Mouse (Mus musculus) heart, postnatal 0 days (tissue): ENCODE results near the gene Rab36. TPM values are rescaled to one million over a fixed set of nuclear protein-coding genes. Genes with fewer than 3 reads are reported as not detected.

Experiments used
- ATAC-seq: fragments of 200-750 bp; cut with Nextera tagmentation; 2 replicates; pipeline ENCODE4 v1.8.0; 2017; ENCODE audit warnings: low read depth, moderate number of reproducible peaks, moderate library complexity; ENCODE audit not compliant: insufficient read depth
- DNase-seq: peaks from one replicate; pipeline ENCODE4 v3.0.0-alpha.2; 2016; ENCODE audit warnings: low spot score
- H3K27ac ChIP-seq: fragments of 300-500 bp; sonication (generic); 2 replicates; pipeline ENCODE4 v1.5.1; 2014; ENCODE audit warnings: low read depth, mild to moderate bottlenecking
- H3K27me3 ChIP-seq: fragments of 300-500 bp; sonication (generic); 2 replicates; pipeline ENCODE4 v1.6.1; 2014; ENCODE audit warnings: low read length, mixed read lengths; ENCODE audit not compliant: control insufficient read depth, insufficient read depth
- H3K36me3 ChIP-seq: fragments of 300-500 bp; sonication (generic); replicated peaks from 2 replicates; pipeline ENCODE4 v1.6.1; 2014; ENCODE audit warnings: low read length, mixed read lengths; ENCODE audit not compliant: control insufficient read depth, insufficient read depth
- H3K4me1 ChIP-seq: fragments of 300-500 bp; sonication (generic); 2 replicates; pipeline ENCODE4 v1.6.1; 2014; ENCODE audit warnings: antibody characterized with exemption; ENCODE audit not compliant: control insufficient read depth, insufficient read depth
- H3K4me2 ChIP-seq: fragments of 300-500 bp; sonication (generic); 2 replicates; pipeline ENCODE4 v1.6.1; 2014; ENCODE audit warnings: low read depth, mild to moderate bottlenecking, low read length, moderate library complexity
- H3K4me3 ChIP-seq: fragments of 300-500 bp; sonication (generic); 2 replicates; pipeline ENCODE4 v1.5.1; 2014; ENCODE audit warnings: low read depth, low read length
- H3K9ac ChIP-seq: fragments of 300-500 bp; sonication (generic); replicated peaks from 2 replicates; pipeline ENCODE4 v1.6.1; 2014; ENCODE audit warnings: low read depth, low read length, mixed read lengths
- H3K9me3 ChIP-seq: fragments of 300-500 bp; sonication (generic); replicated peaks from 2 replicates; pipeline ENCODE4 v1.6.1; 2016; ENCODE audit warnings: low read length; ENCODE audit not compliant: control insufficient read depth
- CTCF ChIP-seq: IDR thresholded peaks from 2 replicates; pipeline ENCODE4 v1.5.1; 2016; ENCODE audit warnings: antibody characterized with exemption, control low read depth, low read depth
- EP300 ChIP-seq: IDR thresholded peaks from 2 replicates; pipeline ENCODE4 v1.6.1; 2016; ENCODE audit warnings: antibody characterized with exemption, low read depth
- WGBS: fragments of 180-500 bp; shearing (Covaris S2); extraction: QIAGEN DNeasy Blood & Tissue Kit; methylation state at CpG from one replicate; pipeline ENCODE4 v1.1.7; 2014; 5-methylcytosine and 5-hydroxymethylcytosine counted together
- polyA plus RNA-seq: library from polyadenylated mRNA; unstranded; fragments of >200 nt; fragmentation: Nextera tagmentation; extraction: Ambion mirVana; gene quantifications from 2 replicates; pipeline ENCODE4 v1.2.1, GENCODE M21; 2015
- total RNA-seq: library from RNA; depleted of rRNA; stranded (reverse); fragments of >200 nt; gene quantifications from 2 replicates; pipeline ENCODE4 v1.2.3, GENCODE M21; 2014; ENCODE audit warnings: low replicate concordance

The Rab36 gene
- total and polyA plus RNA-seq, 2 experiments from 2014 or later = 1.4 to 1.5 TPM

DNA sequence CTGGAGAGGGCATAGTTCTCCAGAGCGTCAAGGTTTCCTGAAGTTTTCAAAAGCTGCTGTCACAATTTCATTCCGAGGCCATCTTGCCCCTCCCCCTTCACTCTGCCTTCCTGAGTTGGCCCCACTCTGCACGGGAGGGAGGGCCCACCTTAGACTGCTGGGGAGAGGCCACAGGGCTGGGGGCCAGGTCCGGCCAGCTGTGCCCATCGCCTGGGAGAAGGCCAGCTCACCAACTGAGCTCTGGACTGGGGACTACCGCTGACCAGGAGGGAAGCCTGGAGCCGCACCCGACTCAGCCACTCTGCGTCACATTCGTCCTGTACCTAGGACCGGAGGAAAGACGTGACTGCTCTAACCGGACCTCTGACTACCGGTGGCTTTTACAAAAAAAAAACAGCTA, 21.4 kb upstream of the Rab36 start:
- H3K4me1 ChIP-seq = no peaks in the 10 kb centered on the region
- no peak overlapping the region for H3K27ac ChIP-seq
- ATAC-seq (no peak), DNase-seq (no peak)
- H3K9ac ChIP-seq = no peak overlapping the region
- peaks cover 6% of the 10 kb centered on the region; the same call in 1 of the 2 replicates for H3K27me3 ChIP-seq
- TF ChIP-seq CTCF = no peak
- TF ChIP-seq EP300 = no peak
- WGBS = 72% methylated on average over 13 of the region's 14 CpGs
- H3K4me3 ChIP-seq = no peak overlapping the region
- no peaks in the 10 kb centered on the region for H3K9me3 ChIP-seq
- no peak overlapping the region for H3K4me2 ChIP-seq
- H3K36me3 ChIP-seq = no peaks in the 10 kb centered on the region

DNA sequence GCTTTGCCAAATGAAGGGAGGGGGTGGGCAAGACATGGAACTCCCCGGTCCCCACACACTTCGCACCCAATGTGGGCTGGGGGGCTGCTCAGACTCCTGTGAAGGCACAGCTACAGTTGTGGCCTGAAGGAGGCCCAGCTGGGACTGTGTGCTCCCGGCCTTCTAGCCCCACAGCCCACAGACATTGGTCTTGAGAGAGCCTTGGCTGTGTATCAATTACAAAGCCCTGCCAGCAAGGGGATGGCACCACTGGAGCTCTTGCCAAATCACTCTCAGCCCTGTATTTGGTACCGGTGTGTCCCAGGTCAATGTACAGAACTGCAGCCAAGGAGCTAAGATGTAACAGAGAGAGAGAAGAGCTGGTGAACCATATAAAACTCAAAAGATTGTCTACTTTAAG, 20.4 kb upstream of the Rab36 start:
- Histone ChIP-seq H3K9me3 (no peaks in the 10 kb centered on the region), H3K27ac (no peak overlapping the region), H3K4me3 (no peak overlapping the region), H3K9ac (no peak overlapping the region), H3K27me3 (0 out of 2 replicates have a peak, but pooled peaks cover 8% of the 10 kb centered on the region), H3K4me1 (no peaks in the 10 kb centered on the region), H3K36me3 (no peaks in the 10 kb centered on the region), H3K4me2 (no peak overlapping the region)
- no peak for TF ChIP-seq CTCF
- DNase-seq (no peak), ATAC-seq (no peak)
- WGBS = 76% methylated on average over 4 of the region's 4 CpGs

DNA sequence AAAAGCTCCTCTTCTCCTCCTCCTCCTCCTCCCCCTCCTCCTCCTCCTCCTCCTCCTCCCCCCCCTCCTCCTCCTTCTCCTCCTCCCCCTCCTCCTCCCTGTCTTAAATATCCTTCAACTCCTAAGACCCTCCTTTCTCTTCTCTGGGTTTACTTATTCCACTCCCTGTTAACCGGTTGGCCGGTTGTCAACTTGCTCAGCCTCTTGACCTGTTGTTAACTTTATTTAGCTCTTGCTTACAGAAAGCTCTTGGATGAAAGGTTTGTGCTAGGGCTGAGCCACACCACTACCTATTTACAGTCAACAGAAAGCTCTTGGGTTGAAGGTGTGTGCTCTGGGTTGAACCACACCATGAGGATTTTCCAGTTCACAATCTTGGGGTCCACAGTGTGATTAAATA, 16.6 kb upstream of the Rab36 start:
- no peaks in the 10 kb centered on the region for H3K4me1 ChIP-seq
- no peaks in the 10 kb centered on the region for H3K36me3 ChIP-seq
- no peak for DNase-seq
- no peak overlapping the region for H3K9ac ChIP-seq
- no peak for TF ChIP-seq EP300
- no peak for ATAC-seq
- H3K27ac ChIP-seq = no peak overlapping the region
- H3K4me2 ChIP-seq = no peak overlapping the region
- 36% methylated on average over 2 of the region's 2 CpGs for WGBS
- H3K9me3 ChIP-seq = no peaks in the 10 kb centered on the region; the same call in 1 of the 2 replicates
- H3K27me3 ChIP-seq = peaks cover 13% of the 10 kb centered on the region; the same call in 1 of the 2 replicates
- no peak overlapping the region for H3K4me3 ChIP-seq

- WGBS = 10% methylated on average over 6 of the region's 6 CpGs
- DNase-seq (peak; percentile 16), ATAC-seq (0 out of 2 replicates have a peak, but pooled peaks have one; percentile 14)
- peaks cover 16% of the 10 kb centered on the region; the same call in 1 of the 2 replicates for H3K27me3 ChIP-seq
- TF ChIP-seq EP300 = no peak
- TF ChIP-seq CTCF = peak; percentile 85
- H3K36me3 ChIP-seq = no peaks in the 10 kb centered on the region
- no peak overlapping the region for H3K9ac ChIP-seq
- H3K4me3 ChIP-seq = no peak overlapping the region
- no peak overlapping the region for H3K4me2 ChIP-seq
- no peaks in the 10 kb centered on the region; the same call in 1 of the 2 replicates for H3K9me3 ChIP-seq
- no peak overlapping the region for H3K27ac ChIP-seq
- no peaks in the 10 kb centered on the region for H3K4me1 ChIP-seq
Observed at GRCm38 (mm10) chr10:75021138-75021537, 15.7 kb upstream of the Rab36 start.

GRCm38 (mm10) chr10:75026491-75026890, 10.4 kb upstream of the Rab36 start:
- Histone ChIP-seq H3K27ac (no peak overlapping the region), H3K36me3 (no peaks in the 10 kb centered on the region), H3K4me1 (no peaks in the 10 kb centered on the region), H3K27me3 (peaks cover 23% of the 10 kb centered on the region), H3K4me3 (no peak overlapping the region), H3K9me3 (no peaks in the 10 kb centered on the region; the same call in 1 of the 2 replicates), H3K9ac (no peak overlapping the region), H3K4me2 (no peak overlapping the region)
- DNase-seq (no peak), ATAC-seq (no peak)
- TF ChIP-seq CTCF (no peak), EP300 (no peak)
- WGBS = 70% methylated on average over 8 of the region's 8 CpGs

GRCm38 (mm10) chr10:75028743-75029142, 8.1 kb upstream of the Rab36 start:
- H3K9me3 ChIP-seq = no peaks in the 10 kb centered on the region
- WGBS = 76% methylated on average over 8 of the region's 8 CpGs

More at GRCm38 (mm10) chr10:75028743-75029142, 8.1 kb upstream of the Rab36 start:
- Histone ChIP-seq H3K4me2 (no peak overlapping the region), H3K4me1 (no peaks in the 10 kb centered on the region), H3K4me3 (no peak overlapping the region), H3K27ac (no peak overlapping the region), H3K36me3 (no peaks in the 10 kb centered on the region), H3K9ac (no peak overlapping the region), H3K27me3 (peaks cover 18% of the 10 kb centered on the region; the same call in 1 of the 2 replicates)
- DNase-seq = no peak
- no peak for ATAC-seq
- TF ChIP-seq EP300 (no peak), CTCF (no peak)
